Mouse (Mus musculus): ENCODE data around the gene Acvr1. TPM values are rescaled to one million over a fixed set of nuclear protein-coding genes. Genes with fewer than 3 reads are reported as not detected.

The Acvr1 gene
- total RNA-seq (2021): 10 to 100 TPM; 37.6 to 43.2 TPM
- long read RNA-seq, experiment 1, transcript Acvr1-201 (11 exons, 2,394 nt): major isoform, 8 of 17 reads
- long read RNA-seq, experiment 1, transcript Acvr1-204 (12 exons, 3,050 nt): minor isoform, 5 of 17 reads
- long read RNA-seq, experiment 1, partial matches to known transcripts: 3 of 17 reads
- long read RNA-seq, experiment 1, other reads (novel, unspliced or antisense): 1 of 17 reads
- long read RNA-seq, experiment 2, transcript Acvr1-201 (11 exons, 2,394 nt): minor isoform, 8 of 31 reads
- long read RNA-seq, experiment 2, transcript Acvr1-204 (12 exons, 3,050 nt): major isoform, 14 of 31 reads
- long read RNA-seq, experiment 2, partial matches to known transcripts: 6 of 31 reads
- long read RNA-seq, experiment 2, other reads (novel, unspliced or antisense): 3 of 31 reads

DNA sequence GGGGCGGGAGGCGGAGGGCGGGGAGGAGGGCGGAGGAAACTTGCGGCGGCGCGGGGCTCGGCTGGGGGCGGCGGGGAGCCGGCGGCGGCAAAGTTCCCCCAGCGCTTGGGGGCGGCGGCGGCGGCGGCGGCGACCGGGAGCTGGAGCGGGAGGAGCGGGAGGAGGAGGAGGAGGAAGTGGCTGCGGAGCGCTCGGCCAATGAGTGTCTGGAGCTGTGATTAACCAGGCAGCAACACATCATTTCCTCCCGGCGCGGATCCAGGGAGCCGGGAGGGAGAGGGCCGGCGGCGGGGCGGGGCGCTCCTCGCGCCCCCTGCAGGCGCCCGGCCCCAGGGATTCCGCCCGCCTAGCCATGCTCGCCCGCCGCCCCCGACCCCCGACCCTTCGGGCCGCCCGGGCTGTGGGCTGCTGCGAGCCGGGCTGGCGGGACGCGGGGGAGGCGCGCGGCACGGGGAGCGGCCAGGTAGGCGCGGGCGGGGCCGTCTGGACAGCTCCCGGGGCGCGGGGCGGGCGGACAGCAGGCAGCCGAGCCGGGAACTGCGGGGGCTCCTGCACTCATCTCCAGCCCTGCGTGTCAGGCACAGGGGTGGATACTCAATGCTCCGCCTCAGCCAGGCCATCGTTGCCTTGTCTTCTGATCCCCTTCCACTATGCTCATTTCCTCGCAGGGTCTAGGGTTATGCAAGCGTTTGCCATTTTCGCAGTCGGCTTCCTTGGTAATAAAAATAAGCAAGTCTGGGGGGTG lies at the start of gene Acvr1, which contains the start of gene Upp2:
Gene Acvr1 (minus strand): TSS at position 92 of the 745 bp plus-strand sequence.
Gene Upp2 (plus strand): TSS at position 233 of the 745 bp plus-strand sequence.
- peak; percentile 86 to 91 for DNase-seq (ENCODE audit: low spot score in 2 of 2)

DNA sequence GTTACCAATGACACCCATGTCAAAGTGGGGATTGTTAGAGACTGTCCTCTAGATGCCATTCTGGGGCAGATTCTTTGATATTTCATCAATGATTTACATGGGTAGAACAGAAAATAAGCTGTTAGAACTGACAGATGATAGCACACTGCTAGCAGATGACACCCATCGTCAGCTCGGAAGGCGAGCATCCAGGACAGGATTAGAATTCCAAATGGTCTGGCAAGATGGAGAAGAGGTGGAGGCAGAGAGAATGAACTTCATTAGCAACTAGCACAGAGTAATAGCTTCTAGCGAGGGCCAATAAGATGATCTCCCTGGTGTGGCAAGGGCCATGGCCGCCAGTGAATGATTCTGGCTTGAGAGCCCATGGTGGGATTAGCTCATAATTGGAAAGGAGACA lies 48.8 kb upstream of the Acvr1 start:
- DNase-seq (ENCODE audit: low spot score in 2 of 2): no peak

DNA sequence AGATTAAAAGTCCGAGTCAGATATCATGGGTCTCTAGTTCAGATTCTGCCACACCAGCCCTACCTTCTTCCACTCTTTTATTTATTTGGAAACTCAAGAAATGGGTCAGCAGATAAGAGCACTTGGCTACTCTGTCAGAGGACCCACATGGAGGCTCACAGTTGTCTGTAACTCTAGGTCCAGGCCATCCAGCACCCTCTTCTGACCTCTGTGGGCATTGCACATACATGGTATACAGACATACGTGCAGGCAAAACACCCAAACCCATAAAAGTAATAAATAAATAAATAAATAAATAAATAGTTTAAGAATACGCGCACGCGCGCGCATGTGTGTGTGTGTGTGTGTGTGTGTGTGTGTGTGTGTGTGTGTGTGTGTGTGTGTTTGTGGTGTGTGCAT lies 47.9 kb upstream of the Acvr1 start:
- DNase-seq (ENCODE audit: low spot score in 2 of 2): no peak

DNA sequence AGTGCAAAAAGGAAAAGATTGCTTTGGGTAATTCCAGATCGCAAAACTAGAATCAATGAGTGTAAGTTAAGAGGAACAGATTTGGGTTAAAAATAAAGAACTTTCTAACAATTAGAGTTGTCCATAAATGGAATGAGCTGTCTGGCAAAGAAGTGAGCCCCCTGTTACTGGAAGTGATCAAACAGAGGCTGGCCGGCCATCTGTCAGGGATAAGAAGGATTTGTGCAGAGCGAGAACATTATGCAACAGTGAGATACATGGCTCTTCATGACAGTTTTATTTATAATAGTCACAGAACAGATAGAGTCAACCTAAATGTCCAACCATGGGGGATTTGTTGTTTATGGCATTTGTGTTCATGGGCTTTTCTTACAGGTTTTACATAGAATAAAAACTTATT lies 46.8 kb upstream of the Acvr1 start:
- no peak for DNase-seq (ENCODE audit: low spot score in 2 of 2)

DNA sequence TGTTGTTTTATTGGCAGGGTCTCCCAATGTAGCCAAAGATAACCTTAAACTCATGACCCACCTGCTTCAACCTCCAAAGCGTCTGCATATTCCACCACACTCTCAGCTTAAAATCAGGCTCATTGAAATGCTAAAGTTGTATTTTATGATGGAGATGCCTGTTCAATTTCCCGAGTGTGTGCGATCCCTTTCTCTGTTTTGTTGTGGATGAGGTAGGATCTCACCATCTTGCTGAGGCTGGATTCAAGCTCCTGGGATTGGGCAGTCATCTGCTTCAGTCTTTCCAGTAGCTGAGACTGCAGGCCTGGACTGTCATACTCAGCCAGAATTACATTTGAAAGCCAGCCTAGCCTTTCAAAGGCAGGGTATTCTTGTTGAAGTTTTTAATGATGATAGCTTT lies 37.8 kb upstream of the Acvr1 start:
- no peak for DNase-seq (ENCODE audit: low spot score in 2 of 2)

DNA sequence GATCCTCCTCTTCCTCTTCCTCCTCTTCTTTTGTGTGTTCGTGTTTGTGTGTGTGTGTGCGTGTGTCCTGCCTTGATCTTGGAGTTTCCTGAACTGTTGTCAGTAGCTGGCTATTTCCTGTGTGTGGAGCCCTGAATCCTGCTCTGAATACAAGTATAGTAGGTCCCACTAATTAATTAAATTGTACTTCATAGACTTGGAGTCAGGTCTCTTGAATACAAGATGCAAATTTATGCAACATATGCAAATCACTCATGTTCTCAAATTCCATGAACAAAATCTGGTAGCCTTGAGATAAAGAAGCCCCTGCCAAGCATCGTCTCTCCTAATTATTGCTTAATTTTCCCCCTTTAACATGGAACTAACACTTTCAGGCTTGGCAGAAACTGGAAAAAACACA lies 36.4 kb upstream of the Acvr1 start:
- DNase-seq (ENCODE audit: low spot score in 2 of 2): no peak

DNA sequence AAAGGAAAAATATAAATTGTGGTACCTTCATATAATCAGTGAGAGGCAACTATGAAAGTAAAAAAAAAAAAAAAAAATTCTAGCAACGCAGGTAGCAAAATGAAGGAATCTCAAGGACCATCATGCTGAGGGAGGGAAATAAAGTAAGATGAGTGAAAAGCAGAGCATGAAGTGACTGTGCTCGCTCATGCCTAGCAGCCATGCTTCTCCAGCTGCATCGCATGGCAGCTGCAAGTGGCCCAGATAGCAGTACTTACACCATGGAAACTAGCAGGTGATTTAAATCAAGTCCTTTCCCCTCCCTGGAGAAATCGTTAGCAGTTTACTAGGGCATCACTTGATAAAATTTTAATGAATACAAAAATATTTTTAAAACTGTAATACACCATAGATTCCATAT lies 34.4 kb upstream of the Acvr1 start:
- DNase-seq (ENCODE audit: low spot score in 2 of 2): no peak

DNA sequence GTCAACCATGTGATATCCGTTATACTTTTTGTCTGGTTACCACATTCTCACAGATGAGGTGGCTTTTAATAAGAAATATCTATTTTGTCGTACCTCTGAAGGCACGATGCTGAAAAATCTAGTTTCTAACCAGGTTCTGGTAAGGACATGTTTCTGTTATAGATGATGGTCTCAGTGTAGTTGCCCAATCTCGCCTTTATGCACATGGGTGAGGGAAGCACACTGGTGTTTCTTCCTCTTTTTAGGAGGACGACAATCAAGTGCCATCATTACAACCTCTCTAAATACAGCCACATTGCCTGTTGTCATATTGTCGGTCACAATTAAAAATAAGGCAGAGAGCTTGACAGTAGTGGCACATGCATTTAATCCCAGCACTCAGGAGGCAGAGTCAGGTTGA lies 32.7 kb upstream of the Acvr1 start:
- DNase-seq (ENCODE audit: low spot score in 2 of 2): no peak

DNA sequence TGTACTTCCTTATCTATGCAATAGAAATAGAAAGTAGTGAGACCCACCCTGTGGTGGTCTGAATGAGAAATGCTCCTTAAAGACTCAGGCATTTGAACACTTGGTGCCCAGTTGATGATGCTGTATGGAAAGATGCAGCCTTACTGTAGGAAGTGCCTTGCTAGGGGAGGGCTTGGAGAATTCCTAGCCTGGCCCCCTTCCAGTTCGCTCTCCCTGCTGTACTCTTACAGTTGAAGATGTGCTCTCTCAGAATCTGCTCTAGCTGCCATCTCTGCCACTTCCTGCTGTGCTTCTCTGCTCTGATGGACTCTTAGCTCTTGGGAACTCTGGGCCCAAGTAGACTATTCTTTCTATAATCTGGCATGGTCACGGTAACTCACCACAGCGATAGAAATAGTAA lies 30.6 kb upstream of the Acvr1 start:
- DNase-seq (ENCODE audit: low spot score in 2 of 2): no peak

DNA sequence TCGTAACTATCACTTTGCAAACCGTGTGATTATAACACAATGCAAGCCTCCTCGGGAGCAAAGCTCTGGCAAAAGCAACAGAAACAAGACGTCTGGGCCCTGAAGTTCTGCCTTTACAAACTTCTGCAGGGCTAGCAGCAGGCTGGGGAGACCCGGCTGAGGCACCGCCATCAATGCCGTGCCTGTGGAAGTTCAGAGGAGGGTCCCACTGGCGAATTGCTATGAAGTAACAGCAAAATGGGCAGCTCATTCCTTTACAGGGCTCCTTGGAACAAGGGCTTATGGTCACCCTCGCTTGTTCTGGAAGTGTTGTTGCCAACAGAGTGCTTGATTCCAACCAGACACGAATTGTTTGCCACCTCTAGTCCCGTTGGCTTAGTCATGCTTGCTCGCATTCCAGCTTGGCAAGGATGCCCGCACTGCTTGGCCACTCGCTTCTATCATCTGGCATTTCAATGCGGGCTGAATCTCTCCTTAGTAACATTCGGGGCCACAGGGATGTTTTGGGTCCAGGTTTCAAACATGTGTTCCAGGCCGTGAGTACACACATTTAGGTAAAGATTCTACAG lies 29.9 kb upstream of the Acvr1 start:
- DNase-seq (ENCODE audit: low spot score in 2 of 2): peak in 1 of 2 experiments; percentile 36

DNA sequence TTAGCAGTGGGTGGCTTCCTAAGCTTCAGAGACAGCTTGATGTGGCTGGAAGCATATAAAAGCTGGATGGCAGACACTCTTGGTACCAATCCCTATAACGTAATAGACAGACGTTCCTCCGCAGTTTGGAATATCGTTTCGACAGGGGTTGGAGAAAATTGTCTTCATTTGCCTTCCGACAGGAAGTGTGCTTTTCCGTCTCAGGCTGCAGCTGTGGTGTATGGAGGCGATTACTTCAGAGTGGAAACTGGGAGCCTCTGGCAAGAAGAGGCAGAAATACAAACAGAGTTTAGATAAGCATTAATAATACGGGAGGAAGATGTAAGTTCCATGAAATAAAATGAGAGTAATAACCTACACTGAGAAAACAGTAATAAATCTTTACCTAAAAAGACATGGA lies 28.4 kb upstream of the Acvr1 start:
- DNase-seq (ENCODE audit: low spot score in 2 of 2): no peak

DNA sequence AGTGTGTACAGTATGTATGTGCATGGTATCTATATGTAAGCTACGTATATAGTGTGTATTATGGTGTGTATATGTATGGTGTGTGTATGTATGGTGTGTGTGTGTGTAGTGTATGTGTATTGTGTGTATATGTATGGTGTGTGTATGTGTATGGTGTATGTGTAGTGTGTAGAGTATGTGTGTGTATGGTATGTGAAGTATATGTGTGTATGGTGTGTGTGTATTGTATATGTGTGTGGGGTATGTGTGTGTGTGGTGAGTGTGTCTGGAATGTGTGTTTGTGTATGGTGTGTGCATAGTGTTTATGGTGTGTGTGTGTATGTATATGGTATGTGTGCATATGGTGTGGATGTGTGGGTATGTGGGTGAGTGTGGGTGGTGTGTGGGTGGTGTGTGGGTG lies 23.1 kb upstream of the Acvr1 start:
- no peak for DNase-seq (ENCODE audit: low spot score in 2 of 2)

DNA sequence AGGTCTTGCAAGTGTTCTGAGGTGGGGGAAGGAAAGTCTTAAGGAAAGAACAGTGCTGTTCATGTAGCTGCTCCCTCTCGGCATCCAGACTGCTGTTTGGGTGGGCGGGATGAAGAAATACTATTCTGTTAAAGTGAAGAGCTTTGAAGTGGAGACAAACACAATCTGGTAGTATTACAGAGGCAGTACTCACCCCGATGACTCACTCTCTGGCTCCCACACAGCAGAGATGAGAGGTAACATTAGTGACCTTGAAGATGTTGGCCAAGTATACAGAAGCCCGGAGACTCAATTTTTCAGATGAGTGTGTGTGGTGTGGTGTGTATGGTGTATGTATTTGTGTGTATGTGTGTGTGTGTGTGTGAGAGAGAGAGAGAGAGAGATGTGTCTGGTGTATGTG lies 22.7 kb upstream of the Acvr1 start:
- DNase-seq (ENCODE audit: low spot score in 2 of 2): no peak

DNA sequence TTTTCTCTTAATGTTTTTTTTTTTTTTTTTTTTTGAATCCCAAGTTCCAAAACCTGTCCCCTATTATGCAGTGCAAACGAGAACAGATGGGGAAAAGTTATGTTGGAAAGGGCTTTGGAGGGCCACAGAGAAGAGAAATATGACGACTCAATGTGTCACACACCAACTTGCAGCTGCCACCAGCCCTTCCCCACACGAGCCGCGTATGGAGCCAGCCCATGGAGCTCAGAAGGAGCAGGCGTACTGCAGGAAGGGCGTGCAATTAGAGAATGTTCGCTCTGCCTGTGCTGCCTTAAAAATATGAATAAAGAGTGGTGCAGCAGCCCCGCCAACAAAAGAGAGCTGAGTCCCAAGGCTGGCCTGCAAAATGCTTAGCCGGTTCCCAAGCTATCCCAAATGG lies 19.4 kb upstream of the Acvr1 start:
- peak in 1 of 2 experiments; percentile 30 for DNase-seq (ENCODE audit: low spot score in 2 of 2)

DNA sequence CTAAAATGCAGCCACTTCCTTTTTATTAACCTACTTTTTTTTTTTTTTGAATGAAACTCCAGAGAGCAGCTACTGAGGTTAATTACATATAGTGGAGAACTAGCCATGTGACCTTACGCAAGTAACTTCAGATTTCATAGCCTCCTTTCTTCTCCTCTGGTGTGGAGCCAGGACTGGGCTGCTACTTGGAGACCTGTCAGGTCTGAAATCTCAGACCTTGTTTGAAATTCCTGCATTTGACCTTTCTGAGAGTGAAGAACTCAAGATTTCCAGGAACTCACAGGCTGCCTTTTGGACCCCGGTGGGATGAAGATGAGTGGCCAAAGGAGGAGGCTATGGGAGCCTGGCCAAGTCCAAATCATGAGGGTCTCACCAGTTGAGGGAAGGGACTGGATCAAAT lies 7.2 kb upstream of the Acvr1 start:
- no peak for DNase-seq (ENCODE audit: low spot score in 2 of 2)

DNA sequence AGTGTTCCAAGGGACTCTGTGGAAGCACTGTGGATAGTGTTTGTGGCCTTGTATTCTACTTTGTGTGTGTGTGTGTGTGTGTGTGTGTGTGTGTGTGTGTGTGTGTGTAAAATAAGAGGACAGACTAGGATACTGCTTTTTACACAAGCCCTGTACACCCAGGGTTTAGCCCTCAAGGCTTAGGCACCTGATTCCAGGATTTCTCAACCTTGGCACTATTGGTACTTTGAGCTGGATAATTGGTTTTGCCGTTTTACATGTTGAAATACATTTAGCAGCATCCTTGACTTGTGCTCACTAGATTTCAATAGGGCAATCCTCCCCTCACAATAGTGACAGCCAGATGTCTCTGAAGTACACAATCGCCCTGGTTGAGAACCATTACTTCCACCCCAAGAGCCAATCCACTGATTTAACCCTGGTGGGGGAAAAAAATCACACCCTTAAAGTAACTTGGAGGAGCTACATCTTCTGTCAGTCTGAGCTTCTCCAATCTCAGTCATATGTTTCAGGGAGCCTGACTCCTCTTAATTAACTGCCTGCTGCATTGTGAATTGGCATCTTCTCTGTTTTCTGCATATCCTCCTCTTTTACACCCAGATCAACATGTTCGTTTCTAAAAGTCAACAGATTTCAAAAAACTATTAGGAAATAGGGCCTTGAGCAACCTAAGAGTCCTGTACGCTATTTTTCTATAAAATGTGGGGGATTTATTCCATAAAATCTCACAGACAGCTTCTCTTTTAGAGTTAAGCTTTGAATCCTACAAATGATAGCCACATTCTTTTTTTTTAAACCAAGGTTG lies 2.1 kb upstream of the Acvr1 start:
- no peak for DNase-seq (ENCODE audit: low spot score in 2 of 2)

DNA sequence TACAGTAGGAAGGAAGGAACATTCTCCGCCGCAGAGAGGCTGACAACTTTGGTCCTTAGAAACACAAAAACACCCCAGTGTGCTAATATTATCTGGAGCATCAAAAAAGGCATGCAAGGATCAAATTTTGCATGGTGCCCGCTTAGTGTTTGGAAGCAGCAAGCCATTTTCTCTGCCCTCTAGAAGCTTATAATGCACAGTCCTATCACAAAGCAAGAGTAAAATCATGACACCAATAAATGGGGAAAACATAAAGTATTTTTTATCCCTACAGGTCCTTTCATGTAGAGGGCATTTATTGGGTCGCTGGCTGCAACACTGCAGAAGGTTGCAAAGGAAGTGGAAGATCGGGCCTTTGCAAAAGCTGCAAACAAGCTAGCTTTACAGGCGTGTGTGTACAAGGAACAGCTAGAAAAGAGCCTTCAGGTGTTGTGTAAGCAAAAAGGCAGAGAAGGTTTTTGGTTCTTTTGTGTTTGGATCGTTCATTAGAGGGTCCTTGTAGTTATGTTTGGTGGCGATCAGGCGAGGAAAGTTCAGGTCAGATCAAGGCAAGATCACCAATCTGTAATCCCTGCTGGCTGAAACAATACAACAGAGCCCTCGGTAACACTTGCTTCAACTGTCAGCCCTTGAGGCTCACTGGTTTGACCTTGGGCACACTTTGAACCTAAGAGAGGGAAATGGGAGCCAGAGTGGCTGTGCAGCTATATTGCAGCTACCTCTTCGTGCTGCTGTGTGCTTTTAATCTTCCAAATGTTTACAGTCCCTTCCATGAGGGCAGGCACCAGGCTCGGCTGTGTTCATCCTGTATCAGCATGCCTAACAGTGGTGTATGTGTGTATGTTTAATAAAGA lies 1.1 kb upstream of the Acvr1 start:
- DNase-seq (ENCODE audit: low spot score in 2 of 2): no peak

DNA sequence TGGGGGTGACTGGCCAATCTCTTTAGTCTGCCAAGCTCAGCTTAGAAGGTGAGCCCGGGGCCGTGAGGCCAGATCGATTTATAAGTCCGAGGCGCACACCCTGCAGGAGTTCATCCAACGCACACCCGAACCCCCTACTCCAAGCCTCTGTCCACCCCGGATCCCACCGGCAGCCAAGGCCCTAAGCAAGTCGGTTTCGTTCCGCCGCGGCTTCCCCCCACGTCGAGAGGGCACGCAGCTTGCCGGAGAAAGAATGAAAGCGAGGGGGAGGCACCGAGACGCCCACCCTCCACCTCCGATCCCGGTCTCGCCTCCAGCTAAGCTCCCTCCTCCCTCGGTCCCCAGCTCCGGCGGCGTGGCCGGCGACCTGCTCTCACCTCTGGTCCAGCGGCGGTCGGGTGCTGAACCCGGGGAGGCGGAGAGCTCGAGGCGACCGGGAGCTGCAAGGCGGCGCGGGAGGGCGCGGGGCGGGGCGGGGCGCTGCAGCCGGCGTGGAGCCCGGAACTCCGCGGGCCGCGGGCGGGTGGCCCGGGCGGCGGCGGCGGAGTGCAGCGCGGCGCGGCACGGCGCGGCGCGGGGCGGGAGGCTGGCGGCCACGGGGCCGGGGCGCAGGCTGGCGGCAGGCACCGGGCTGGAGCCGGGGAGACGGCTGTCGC lies 419 bp downstream of the Acvr1 start:
- DNase-seq (ENCODE audit: low spot score in 2 of 2): peak; percentile 65 to 75

DNA sequence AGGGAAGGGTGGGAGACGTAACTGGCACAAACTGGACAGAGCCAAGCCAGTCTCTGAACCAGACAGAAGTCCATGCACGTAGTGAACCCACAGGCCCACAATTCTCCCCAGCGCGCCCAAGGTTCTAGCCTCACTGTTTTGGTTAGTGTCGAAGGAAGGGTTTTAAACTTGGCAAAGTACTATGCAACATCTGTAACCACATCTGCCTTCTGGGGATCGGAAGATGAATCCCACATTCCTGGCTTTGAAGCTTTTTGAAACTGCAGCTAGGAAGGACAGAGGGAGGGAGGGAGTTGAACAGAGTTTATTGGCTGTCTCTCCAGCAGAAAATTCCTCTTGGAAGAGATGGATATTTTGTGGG lies 928 bp downstream of the Acvr1 start:
- peak in 1 of 2 experiments; percentile 22 for DNase-seq (ENCODE audit: low spot score in 2 of 2)

DNA sequence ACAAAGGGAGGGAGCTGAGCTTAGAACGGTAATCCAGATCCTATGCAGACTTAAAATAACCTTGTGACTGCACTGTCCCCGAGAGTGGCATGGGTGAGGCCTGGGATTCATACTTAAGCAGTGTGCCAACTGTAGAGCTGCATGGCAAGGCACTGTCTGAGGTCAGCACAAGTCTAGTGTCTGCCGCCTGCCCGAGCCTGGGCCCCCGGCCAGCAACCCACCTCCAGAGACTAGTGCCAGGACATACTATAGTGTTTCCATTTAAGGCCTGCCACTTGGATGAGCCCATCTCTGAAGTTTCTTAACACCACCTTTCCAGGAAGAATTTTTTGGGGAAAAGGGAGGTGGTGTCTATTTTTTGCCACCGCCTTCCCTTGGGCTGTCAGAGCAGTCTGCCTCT lies 1.7 kb downstream of the Acvr1 start:
- peak in 1 of 2 experiments; percentile 27 for DNase-seq (ENCODE audit: low spot score in 2 of 2)
